Mouse (Mus musculus) midbrain, embryonic 14.5 days (tissue): Measurements from ENCODE around the gene 4930402H24Rik. TPM values are rescaled to one million over a fixed set of nuclear protein-coding genes. Genes with fewer than 3 reads are reported as not detected.

Experiments used
- ATAC-seq: fragments of 200-750 bp; cut with Nextera tagmentation; 2 replicates; pipeline ENCODE4 v1.8.0; 2017; ENCODE audit warnings: moderate number of reproducible peaks, moderate library complexity; ENCODE audit not compliant: low FRiP score, low TSS enrichment
- DNase-seq: peaks from one replicate; pipeline ENCODE4 v3.0.0-alpha.2; 2015
- H3K27ac ChIP-seq: fragments of 300-500 bp; sonication (generic); replicated peaks from 2 replicates; pipeline ENCODE4 v1.5.1; 2014; ENCODE audit warnings: mild to moderate bottlenecking, low read depth, low read length, moderate library complexity
- H3K27me3 ChIP-seq: fragments of 300-500 bp; sonication (generic); 2 replicates; pipeline ENCODE4 v1.6.1; 2014; ENCODE audit warnings: low read length, control low read depth, mixed read lengths; ENCODE audit not compliant: control insufficient read depth, insufficient read depth
- H3K36me3 ChIP-seq: fragments of 300-500 bp; sonication (generic); 2 replicates; pipeline ENCODE4 v1.6.1; 2014; ENCODE audit warnings: low read length, control low read depth; ENCODE audit not compliant: control insufficient read depth, insufficient read depth
- H3K4me1 ChIP-seq: fragments of 300-500 bp; sonication (generic); 2 replicates; pipeline ENCODE4 v1.6.1; 2014; ENCODE audit warnings: mild to moderate bottlenecking, antibody characterized with exemption, low read length, control low read depth; ENCODE audit not compliant: control insufficient read depth, insufficient read depth
- H3K4me2 ChIP-seq: fragments of 300-500 bp; sonication (generic); 2 replicates; pipeline ENCODE4 v1.6.1; 2014; ENCODE audit warnings: mild to moderate bottlenecking, low read length, moderate library complexity
- H3K4me3 ChIP-seq: fragments of 300-500 bp; sonication (generic); replicated peaks from 2 replicates; pipeline ENCODE4 v1.5.1; 2014; ENCODE audit warnings: low read depth, low read length
- H3K9ac ChIP-seq: fragments of 300-500 bp; sonication (generic); replicated peaks from 2 replicates; pipeline ENCODE4 v1.6.1; 2014; ENCODE audit warnings: mild to moderate bottlenecking, low read length, moderate library complexity
- H3K9me3 ChIP-seq: fragments of 300-500 bp; sonication (generic); 2 replicates; pipeline ENCODE4 v1.6.1; 2016; ENCODE audit warnings: low read length, control low read depth, mixed read lengths; ENCODE audit not compliant: control insufficient read depth
- WGBS: fragments of 180-500 bp; shearing (Covaris S2); extraction: QIAGEN DNeasy Blood & Tissue Kit; methylation state at CpG from one replicate; pipeline ENCODE4 v1.1.7; 2014; 5-methylcytosine and 5-hydroxymethylcytosine counted together
- polyA plus RNA-seq: library from polyadenylated mRNA; unstranded; fragments of >200 nt; fragmentation: Nextera tagmentation; extraction: Ambion mirVana; gene quantifications from 2 replicates; pipeline ENCODE4 v1.2.1, GENCODE M21; 2014

4930402H24Rik gene
- polyA plus RNA-seq: 77.7 and 107 TPM in 2 replicates

- peak within 1 kb of the TSS; percentile 99 for H3K4me3 ChIP-seq
- H3K9ac ChIP-seq: peak within 1 kb of the TSS; percentile 95
- H3K4me1 ChIP-seq: peaks cover 16% of the 10 kb centered on the region
- ATAC-seq (peak; percentile 97), DNase-seq (peak; percentile 98)
- no peaks in the 10 kb centered on the region for H3K27me3 ChIP-seq
- H3K4me2 ChIP-seq: peak within 1 kb of the TSS; percentile 86
- H3K27ac ChIP-seq: peak within 1 kb of the TSS; percentile 87
- no peaks in the 10 kb centered on the region for H3K36me3 ChIP-seq
- H3K9me3 ChIP-seq: no peaks in the 10 kb centered on the region
- WGBS: 4% methylated on average over 44 of the region's 50 CpGs
These were observed at the start of gene 4930402H24Rik, which contains the start of gene Atrn for GRCm38 (mm10) chr2:130905751-130906583. Gene 4930402H24Rik (minus strand): TSS chr2:130906406. Gene Atrn (plus strand): TSS chr2:130906495.

DNA sequence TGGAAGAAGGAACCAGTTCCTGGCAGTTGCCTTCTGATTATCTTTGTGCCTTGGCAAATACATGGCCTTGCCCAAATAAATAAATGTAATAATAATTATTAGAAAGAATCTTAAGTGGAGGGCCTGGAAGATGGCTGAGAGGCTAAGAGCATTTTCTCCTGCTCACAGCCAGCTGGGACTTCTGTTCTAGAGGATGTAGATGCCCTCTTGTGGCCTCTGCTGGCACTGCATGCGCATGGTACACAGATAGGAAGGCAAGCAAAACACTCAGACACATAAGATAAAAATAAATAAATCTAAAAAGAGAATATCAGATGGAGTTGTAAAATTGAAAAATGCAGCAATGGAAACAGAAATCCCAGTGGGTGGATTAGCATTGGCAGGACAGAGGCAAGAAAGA, 44.3 kb upstream of the 4930402H24Rik start:
- no peak overlapping the region for H3K4me2 ChIP-seq
- H3K27ac ChIP-seq: no peak overlapping the region
- H3K9ac ChIP-seq: no peak overlapping the region
- 8% methylated on average over 1 of the region's 1 CpGs for WGBS
- no peaks in the 10 kb centered on the region for H3K27me3 ChIP-seq
- peak; percentile 94 for DNase-seq
- no peaks in the 10 kb centered on the region for H3K4me1 ChIP-seq
- ATAC-seq: no peak; the same call in 1 of the 2 replicates
- H3K9me3 ChIP-seq: no peaks in the 10 kb centered on the region
- H3K4me3 ChIP-seq: no peak overlapping the region
- H3K36me3 ChIP-seq: peaks cover 23% of the 10 kb centered on the region

DNA sequence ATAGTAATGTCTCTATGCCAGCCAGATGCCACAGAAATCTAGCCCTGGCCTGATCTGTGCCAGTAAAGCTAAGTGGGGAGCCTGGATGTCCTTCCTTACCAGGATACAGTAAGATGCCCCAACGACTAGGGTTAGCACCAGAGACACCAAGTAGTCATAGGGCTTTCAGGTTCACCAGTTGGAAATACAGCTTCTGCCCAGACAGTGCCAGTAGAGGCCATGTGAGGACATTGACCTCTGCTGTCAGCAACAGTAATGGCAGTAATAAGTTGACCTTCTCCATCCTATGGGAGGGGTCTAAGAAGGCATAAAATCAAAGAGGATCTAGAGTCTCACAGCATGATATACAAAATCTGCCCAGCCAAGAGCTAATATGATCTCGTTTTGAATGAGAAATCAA, 43.6 kb upstream of the 4930402H24Rik start:
- H3K4me1 ChIP-seq: no peaks in the 10 kb centered on the region
- DNase-seq (no peak), ATAC-seq (no peak)
- no peak overlapping the region for H3K27ac ChIP-seq
- H3K9me3 ChIP-seq: no peaks in the 10 kb centered on the region
- 81% methylated on average over 2 of the region's 2 CpGs for WGBS
- H3K9ac ChIP-seq: no peak overlapping the region
- H3K27me3 ChIP-seq: no peaks in the 10 kb centered on the region
- H3K4me2 ChIP-seq: no peak overlapping the region
- H3K36me3 ChIP-seq: peaks cover 23% of the 10 kb centered on the region
- no peak overlapping the region for H3K4me3 ChIP-seq

GRCm38 (mm10) chr2:130932865-130933264, 26.7 kb upstream of the 4930402H24Rik start:
- H3K27me3 ChIP-seq: no peaks in the 10 kb centered on the region
- no peaks in the 10 kb centered on the region for H3K9me3 ChIP-seq
- H3K4me2 ChIP-seq: no peak overlapping the region
- no peak overlapping the region for H3K9ac ChIP-seq
- no peak overlapping the region for H3K27ac ChIP-seq
- no peaks in the 10 kb centered on the region for H3K4me1 ChIP-seq
- ATAC-seq (no peak), DNase-seq (no peak)
- peaks cover 7% of the 10 kb centered on the region; the same call in 1 of the 2 replicates for H3K36me3 ChIP-seq
- WGBS: 93% methylated on average over 12 of the region's 12 CpGs
- H3K4me3 ChIP-seq: no peak overlapping the region

- Histone ChIP-seq H3K36me3 (no peaks in the 10 kb centered on the region), H3K9ac (no peak overlapping the region), H3K27ac (no peak overlapping the region), H3K4me3 (no peak overlapping the region), H3K4me1 (no peaks in the 10 kb centered on the region), H3K4me2 (no peak overlapping the region), H3K9me3 (no peaks in the 10 kb centered on the region), H3K27me3 (no peaks in the 10 kb centered on the region)
- no peak for ATAC-seq
- whole genome bisulfite sequencing: 93% methylated on average over 5 of the region's 5 CpGs
- DNase-seq: no peak
These were observed 23.8 kb upstream of the 4930402H24Rik start for GRCm38 (mm10) chr2:130929994-130930393.

- DNase-seq (no peak), ATAC-seq (no peak)
- no peak overlapping the region for H3K27ac ChIP-seq
- no peaks in the 10 kb centered on the region for H3K4me1 ChIP-seq
- H3K27me3 ChIP-seq: no peaks in the 10 kb centered on the region
- H3K9ac ChIP-seq: no peak overlapping the region
- H3K36me3 ChIP-seq: no peaks in the 10 kb centered on the region
- no peak overlapping the region for H3K4me3 ChIP-seq
- H3K9me3 ChIP-seq: no peaks in the 10 kb centered on the region
- no peak overlapping the region for H3K4me2 ChIP-seq
These were observed 22.3 kb upstream of the 4930402H24Rik start for GRCm38 (mm10) chr2:130928530-130928929.

DNA sequence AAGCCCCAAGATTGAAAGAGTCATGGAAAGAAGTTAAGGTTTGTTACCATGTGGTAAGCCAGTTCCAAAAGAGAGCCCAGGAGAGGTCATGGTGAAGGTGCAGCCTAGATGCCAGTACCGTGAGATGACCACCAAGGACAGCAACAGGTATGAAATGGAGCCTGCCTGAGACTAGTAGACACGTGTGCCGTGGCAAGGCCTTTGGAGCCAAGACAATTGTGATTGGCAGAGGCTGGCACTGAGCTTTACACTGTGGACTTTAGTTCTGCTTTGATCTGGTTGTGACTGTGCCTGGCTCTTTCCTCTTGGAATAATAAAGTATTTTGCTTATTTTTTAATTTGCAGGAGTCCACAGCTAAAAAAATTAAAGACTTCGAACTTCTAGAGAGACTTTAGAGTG, 21.8 kb upstream of the 4930402H24Rik start:
- ATAC-seq: no peak
- 92% methylated on average over 4 of the region's 4 CpGs for whole genome bisulfite sequencing

DNA sequence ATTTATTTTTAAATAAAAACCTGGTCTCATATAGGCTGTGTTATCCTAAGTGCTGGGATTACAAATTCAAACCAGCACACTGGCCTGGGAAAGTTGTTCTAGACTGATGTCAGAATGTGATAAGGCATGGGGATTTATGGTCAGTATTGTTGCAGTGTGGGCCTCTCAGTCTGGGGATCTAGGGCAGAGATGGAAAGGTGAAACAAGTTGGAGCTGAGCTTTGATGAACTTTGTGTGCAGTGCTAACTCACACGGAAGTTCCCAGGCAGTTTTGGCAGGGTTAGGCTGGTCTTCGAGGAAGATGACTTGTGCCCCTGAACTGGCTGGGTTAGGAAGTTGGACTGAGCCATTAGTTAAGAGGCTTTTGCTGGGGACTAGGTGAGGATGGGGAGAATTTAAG, 18.7 kb upstream of the 4930402H24Rik start:
- H3K27me3 ChIP-seq: no peaks in the 10 kb centered on the region
- H3K4me1 ChIP-seq: no peaks in the 10 kb centered on the region
- 85% methylated on average over 2 of the region's 2 CpGs for WGBS
- H3K4me3 ChIP-seq: no peak overlapping the region
- ATAC-seq: no peak
- no peaks in the 10 kb centered on the region for H3K36me3 ChIP-seq
- H3K9ac ChIP-seq: no peak overlapping the region
- no peak overlapping the region for H3K27ac ChIP-seq
- no peaks in the 10 kb centered on the region for H3K9me3 ChIP-seq
- H3K4me2 ChIP-seq: no peak overlapping the region
- DNase-seq: no peak

More for the DNA sequence above, 21.8 kb upstream of the 4930402H24Rik start:
- H3K4me1 ChIP-seq: no peaks in the 10 kb centered on the region
- no peaks in the 10 kb centered on the region for H3K36me3 ChIP-seq
- DNase-seq: no peak
- no peak overlapping the region for H3K27ac ChIP-seq
- H3K4me3 ChIP-seq: no peak overlapping the region
- no peaks in the 10 kb centered on the region for H3K27me3 ChIP-seq
- no peak overlapping the region for H3K4me2 ChIP-seq
- no peaks in the 10 kb centered on the region for H3K9me3 ChIP-seq
- no peak overlapping the region for H3K9ac ChIP-seq

- Histone ChIP-seq H3K4me3 (no peak overlapping the region), H3K27me3 (no peaks in the 10 kb centered on the region), H3K4me1 (no peaks in the 10 kb centered on the region), H3K9me3 (no peaks in the 10 kb centered on the region), H3K9ac (no peak overlapping the region), H3K27ac (no peak overlapping the region), H3K4me2 (no peak overlapping the region), H3K36me3 (no peaks in the 10 kb centered on the region)
- no peak for ATAC-seq
- WGBS: 85% methylated on average over 5 of the region's 5 CpGs
- no peak for DNase-seq
These were observed 12.9 kb upstream of the 4930402H24Rik start for GRCm38 (mm10) chr2:130919062-130919593.
